Mouse (Mus musculus) embryonic facial prominence, embryonic 12.5 days (tissue): ENCODE measurements around the gene Lrch1. TPM values are rescaled to one million over a fixed set of nuclear protein-coding genes. Genes with fewer than 3 reads are reported as not detected.

Experiments used
- ATAC-seq: fragments of 200-750 bp; cut with Nextera tagmentation; 2 replicates; pipeline ENCODE4 v1.8.0; 2017; ENCODE audit not compliant: insufficient number of reproducible peaks, insufficient read depth, low FRiP score, low TSS enrichment
- H3K27ac ChIP-seq: fragments of 300-500 bp; sonication (generic); 2 replicates; pipeline ENCODE4 v1.5.1; 2016; ENCODE audit warnings: mild to moderate bottlenecking
- H3K27me3 ChIP-seq: fragments of 300-500 bp; sonication (generic); 2 replicates; pipeline ENCODE4 v1.6.1; 2016; ENCODE audit warnings: mild to moderate bottlenecking, moderate library complexity
- H3K36me3 ChIP-seq: fragments of 300-500 bp; sonication (generic); 2 replicates; pipeline ENCODE4 v1.6.1; 2016; ENCODE audit warnings: mild to moderate bottlenecking
- H3K4me1 ChIP-seq: fragments of 300-500 bp; sonication (generic); 2 replicates; pipeline ENCODE4 v1.6.1; 2016
- H3K4me2 ChIP-seq: fragments of 300-500 bp; sonication (generic); replicated peaks from 2 replicates; pipeline ENCODE4 v1.6.1; 2016; ENCODE audit warnings: mild to moderate bottlenecking, moderate library complexity
- H3K4me3 ChIP-seq: fragments of 300-500 bp; sonication (generic); 2 replicates; pipeline ENCODE4 v1.5.1; 2016; ENCODE audit warnings: mild to moderate bottlenecking
- H3K9ac ChIP-seq: fragments of 300-500 bp; sonication (generic); 2 replicates; pipeline ENCODE4 v1.6.1; 2016; ENCODE audit warnings: mild to moderate bottlenecking, moderate library complexity
- H3K9me3 ChIP-seq: fragments of 300-500 bp; sonication (generic); 2 replicates; pipeline ENCODE4 v1.6.1; 2016; ENCODE audit warnings: mild to moderate bottlenecking, moderate library complexity
- WGBS: fragments of 180-500 bp; shearing (Covaris S2); methylation state at CpG from one replicate; pipeline ENCODE4 v1.1.7; 2016; 5-methylcytosine and 5-hydroxymethylcytosine counted together
- polyA plus RNA-seq: library from polyadenylated mRNA; unstranded; fragments of >200 nt; fragmentation: Nextera tagmentation; extraction: Ambion mirVana; gene quantifications from 2 replicates; pipeline ENCODE4 v1.2.1, GENCODE M21; 2016

The Lrch1 gene
- polyA plus RNA-seq, 1 experiment from 2014 or later = 15.7 TPM

DNA sequence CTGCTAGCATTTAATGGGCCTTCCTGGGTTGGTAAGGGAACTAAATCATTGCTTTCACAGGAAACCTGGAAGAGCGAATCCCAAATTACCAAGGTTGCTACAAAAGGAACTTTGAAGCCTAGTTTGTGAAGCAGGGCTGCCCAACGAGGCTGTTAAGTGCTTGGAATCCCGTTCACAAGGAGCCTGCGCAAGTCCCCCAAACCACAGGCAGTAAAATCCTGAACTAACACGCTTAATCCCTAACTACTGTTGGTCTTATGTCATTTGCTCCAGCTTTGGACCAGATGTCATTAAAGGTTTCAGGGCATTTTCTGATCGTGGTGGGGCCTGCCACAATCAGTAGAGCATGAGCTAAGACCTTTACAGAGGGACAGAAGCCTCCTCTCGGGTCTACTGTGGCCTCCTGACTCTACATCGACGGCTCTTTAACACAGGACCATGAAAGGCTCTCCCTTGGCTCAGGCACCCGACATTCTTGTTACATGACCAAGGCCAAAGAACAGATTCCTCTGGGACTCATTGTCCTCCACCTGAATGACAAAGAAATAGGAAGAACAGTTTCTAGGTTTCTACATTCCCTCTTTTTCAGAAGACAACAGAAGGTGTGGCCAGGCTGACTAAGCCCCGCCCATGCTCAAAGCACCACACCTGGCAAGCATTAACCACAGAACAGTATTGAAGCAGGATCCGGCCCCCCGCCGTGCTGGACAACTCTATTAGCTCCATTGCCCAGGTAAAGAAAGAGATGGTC is 13.5 kb downstream of the Lrch1 start:
- ATAC-seq = no peak
- Histone ChIP-seq H3K4me2 (no peak overlapping the region), H3K9me3 (no peaks in the 10 kb centered on the region), H3K36me3 (no peaks in the 10 kb centered on the region), H3K27ac (no peak overlapping the region), H3K9ac (no peak overlapping the region), H3K4me3 (no peak overlapping the region), H3K4me1 (0 out of 2 replicates have a peak, but pooled peaks cover 3% of the 10 kb centered on the region), H3K27me3 (no peaks in the 10 kb centered on the region)
- WGBS = 72% methylated on average over 14 of the region's 14 CpGs

DNA sequence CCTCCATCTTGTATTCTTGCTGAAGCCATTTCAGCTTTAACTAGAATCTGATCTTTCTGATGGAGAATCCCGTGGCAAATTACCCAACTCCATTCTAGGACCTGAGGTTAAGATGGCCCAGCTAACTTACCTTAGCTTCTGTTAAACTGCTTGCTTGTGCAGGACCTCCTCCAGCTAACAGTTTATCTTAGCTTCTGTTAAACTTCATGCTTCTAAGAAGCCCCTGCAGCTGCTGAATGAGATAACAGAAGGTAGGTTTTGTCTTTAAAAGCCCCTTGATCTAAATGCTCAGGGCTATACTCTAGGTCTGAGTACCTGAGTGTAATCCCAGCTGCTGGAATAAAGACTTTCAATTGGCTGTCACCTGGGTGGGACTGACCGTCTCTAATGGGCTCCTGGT is 17.9 kb downstream of the Lrch1 start:
- Histone ChIP-seq H3K36me3 (no peaks in the 10 kb centered on the region), H3K27ac (no peak overlapping the region), H3K4me2 (no peak overlapping the region), H3K4me3 (no peak overlapping the region), H3K27me3 (no peaks in the 10 kb centered on the region), H3K9ac (no peak overlapping the region), H3K9me3 (no peaks in the 10 kb centered on the region), H3K4me1 (peaks cover 25% of the 10 kb centered on the region)
- 78% methylated on average over 2 of the region's 2 CpGs for WGBS
- ATAC-seq = no peak

DNA sequence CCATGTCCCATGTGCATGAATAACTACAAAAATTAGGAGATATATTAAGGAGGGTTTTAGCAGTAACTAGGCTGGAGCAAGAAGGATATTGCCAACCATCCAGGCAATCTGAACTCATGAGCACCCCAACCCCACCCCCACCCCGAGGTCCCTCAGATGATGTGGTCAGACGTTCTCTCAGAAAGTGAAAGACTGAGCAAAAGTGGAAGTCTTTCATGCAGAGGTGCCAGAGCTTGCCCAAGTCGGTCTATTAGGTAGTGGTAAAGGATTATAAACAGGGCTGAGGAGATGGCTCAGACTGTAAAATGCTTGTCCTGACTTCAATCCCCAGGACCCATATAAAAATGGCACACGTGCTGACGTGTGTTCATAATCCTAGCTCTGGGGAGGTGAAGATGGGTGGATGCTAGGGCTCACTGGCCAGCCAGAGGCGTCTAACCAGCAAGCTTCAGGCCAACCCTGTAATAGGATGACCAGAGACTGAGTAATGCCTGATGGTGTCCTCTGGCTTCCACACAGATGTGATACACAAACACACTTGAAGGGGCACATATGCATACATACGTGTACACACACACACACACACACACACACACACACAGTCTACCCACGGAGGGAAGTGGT is 18.8 kb downstream of the Lrch1 start:
- peaks cover 22% of the 10 kb centered on the region for H3K4me1 ChIP-seq
- H3K9ac ChIP-seq = no peak overlapping the region
- no peaks in the 10 kb centered on the region for H3K9me3 ChIP-seq
- no peaks in the 10 kb centered on the region for H3K27me3 ChIP-seq
- 88% methylated on average over 8 of the region's 8 CpGs for WGBS
- ATAC-seq = no peak
- no peak overlapping the region for H3K27ac ChIP-seq
- H3K4me2 ChIP-seq = no peak overlapping the region
- no peaks in the 10 kb centered on the region for H3K36me3 ChIP-seq
- H3K4me3 ChIP-seq = no peak overlapping the region

DNA sequence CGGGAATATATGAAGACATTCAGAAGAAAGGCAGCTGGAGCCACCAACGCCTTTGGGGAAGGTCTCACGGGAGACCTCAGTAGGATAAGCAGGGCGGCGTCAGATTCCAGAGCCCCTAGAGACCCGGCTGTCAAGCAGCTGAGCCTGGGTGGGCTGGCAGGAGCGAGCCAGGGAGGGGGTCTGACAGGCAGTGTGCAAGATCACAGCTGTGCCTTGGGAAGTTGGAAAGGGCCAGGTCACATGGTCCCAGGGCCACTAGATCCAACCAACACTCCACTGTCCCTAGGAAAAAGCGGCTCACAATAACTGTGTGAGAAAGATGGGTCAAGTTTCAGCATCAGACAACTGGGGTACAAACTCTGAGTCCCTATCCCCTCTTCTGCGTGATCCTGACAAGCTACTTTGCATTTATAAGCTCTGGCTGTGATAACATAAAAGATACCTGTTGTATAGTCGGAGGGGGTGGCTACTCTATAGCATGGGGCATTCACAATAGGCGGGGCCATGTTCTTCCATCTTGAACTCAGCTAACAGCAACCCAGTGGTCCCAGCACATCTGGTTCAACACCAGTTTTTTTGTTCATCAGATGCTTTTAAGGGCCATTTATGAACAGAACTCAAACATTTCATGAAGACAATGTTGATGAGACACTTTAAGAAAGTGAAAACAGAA is 20.6 kb downstream of the Lrch1 start:
- H3K27ac ChIP-seq = no peak overlapping the region
- no peaks in the 10 kb centered on the region for H3K27me3 ChIP-seq
- H3K4me2 ChIP-seq = no peak overlapping the region
- WGBS = 46% methylated on average over 11 of the region's 11 CpGs
- H3K36me3 ChIP-seq = no peaks in the 10 kb centered on the region
- no peak overlapping the region for H3K4me3 ChIP-seq
- ATAC-seq = peak; percentile 65
- H3K4me1 ChIP-seq = peaks cover 23% of the 10 kb centered on the region
- H3K9ac ChIP-seq = no peak overlapping the region
- no peaks in the 10 kb centered on the region for H3K9me3 ChIP-seq

DNA sequence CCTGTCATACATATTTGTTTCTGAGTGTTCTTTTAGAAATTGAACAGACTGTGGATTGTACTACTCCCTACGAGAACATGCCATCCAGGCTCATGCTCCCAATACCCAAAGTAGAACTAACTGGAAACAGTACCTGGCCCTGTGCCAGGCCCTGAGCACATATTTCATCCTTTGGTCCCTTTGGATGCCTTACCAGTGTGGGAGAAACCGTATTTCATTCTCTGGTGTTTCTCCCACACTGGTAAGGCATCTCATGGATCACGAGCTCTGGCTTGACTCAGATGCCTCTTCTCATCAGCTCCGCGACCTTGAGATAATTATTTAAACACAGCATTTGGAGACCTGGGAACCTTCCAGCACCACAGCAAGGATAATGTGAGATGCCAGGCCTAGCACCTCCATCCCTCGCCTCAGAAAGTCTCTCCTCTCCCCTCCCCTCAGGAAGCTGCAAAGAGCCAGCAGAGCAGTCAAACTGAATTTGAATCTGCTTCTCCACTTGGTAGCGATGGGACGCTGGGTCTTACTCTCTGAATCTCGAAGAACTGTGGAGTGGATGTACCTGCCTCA is 21.6 kb downstream of the Lrch1 start:
- Histone ChIP-seq H3K27ac (peak overlapping the region; percentile 12; the same call in 1 of the 2 replicates), H3K27me3 (no peaks in the 10 kb centered on the region)

DNA sequence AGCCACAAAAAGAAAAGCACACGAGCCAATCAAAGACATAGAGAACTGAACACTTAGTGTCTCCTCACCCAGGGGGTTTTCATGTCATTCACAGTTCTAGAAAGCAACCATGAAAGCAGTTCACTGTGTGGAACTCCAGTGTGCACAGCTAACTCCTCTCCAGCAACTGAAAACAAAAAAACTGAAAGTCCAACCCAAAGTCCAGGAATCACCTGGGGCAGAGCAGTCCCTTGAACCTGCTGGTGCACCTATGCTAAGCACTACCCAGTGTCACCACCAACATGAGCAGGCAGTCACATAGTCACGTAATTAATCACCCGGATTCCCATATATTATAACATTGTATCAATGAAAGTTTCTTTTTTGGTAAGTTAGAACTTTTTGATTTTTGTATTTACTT is 23.2 kb downstream of the Lrch1 start:
- Histone ChIP-seq H3K36me3 (peaks cover 5% of the 10 kb centered on the region; the same call in 1 of the 2 replicates), H3K9me3 (no peaks in the 10 kb centered on the region), H3K9ac (no peak overlapping the region), H3K27me3 (no peaks in the 10 kb centered on the region), H3K4me3 (no peak overlapping the region), H3K27ac (no peak overlapping the region), H3K4me1 (peaks cover 26% of the 10 kb centered on the region), H3K4me2 (no peak overlapping the region)
- WGBS = 83% methylated on average over 3 of the region's 3 CpGs
- ATAC-seq = no peak

More for the DNA sequence above, 21.6 kb downstream of the Lrch1 start:
- Histone ChIP-seq H3K4me3 (no peak overlapping the region), H3K4me2 (no peak overlapping the region), H3K9me3 (no peaks in the 10 kb centered on the region), H3K9ac (no peak overlapping the region), H3K4me1 (peaks cover 26% of the 10 kb centered on the region), H3K36me3 (no peaks in the 10 kb centered on the region)
- ATAC-seq = peak; percentile 39; the same call in 1 of the 2 replicates
- WGBS = 63% methylated on average over 9 of the region's 9 CpGs

DNA sequence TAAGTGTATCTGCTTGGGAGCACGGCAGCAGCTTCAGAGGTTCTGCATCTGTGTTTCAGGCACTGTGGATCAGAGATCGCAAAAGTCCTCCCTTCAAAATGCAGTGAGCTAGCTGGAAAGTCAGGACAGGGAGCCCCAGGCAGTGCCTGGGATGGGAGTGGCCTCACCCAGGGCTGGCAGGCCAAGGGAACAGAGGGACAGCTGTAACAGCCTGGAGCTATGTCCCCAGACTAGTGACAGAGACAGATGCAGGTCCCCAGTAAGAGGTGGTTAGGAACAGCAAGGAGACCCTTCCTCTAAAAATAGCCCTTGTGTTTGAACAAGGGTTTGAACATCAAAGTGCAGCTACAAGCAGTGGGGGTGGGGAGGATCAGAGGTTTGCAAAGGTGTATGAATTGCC is 23.6 kb downstream of the Lrch1 start:
- Histone ChIP-seq H3K4me3 (no peak overlapping the region), H3K9me3 (no peaks in the 10 kb centered on the region)

DNA sequence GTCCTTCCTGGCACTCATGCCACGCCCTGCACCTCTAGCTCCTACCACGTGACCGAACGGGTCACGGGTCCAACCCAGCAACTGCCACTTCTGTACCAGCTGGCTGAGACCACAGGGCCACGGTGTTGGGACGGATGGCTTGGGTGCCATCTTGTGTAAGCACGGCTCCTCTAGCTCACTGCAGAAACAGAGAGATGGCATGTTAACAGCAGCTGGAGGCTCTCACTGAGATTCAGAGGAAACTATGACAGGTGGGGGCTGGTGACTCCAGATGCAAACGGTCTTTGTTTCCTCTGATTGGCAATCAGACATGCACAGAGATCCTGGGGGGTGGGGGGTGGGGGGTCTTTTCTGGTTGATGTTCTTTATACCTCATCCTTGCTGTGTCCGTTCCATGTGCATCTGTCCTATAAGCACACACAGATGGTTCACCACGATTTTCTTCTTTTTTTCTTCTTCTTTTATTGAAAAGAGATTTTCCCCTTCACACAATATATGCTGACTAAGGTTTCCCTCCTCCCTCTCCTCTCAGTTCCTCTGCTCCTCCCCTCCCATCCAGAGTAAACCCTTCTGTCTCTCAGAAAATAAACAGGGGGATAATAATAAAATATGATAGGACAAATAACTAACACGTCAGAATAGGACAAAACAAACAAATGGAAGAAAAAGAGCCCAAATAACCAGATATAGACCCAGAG is 25.5 kb downstream of the Lrch1 start:
- WGBS = 71% methylated on average over 12 of the region's 12 CpGs
- Histone ChIP-seq H3K4me1 (peaks cover 22% of the 10 kb centered on the region), H3K9ac (no peak overlapping the region), H3K36me3 (peaks cover 5% of the 10 kb centered on the region; the same call in 1 of the 2 replicates), H3K4me2 (no peak overlapping the region), H3K27ac (no peak overlapping the region), H3K4me3 (no peak overlapping the region), H3K27me3 (no peaks in the 10 kb centered on the region), H3K9me3 (no peaks in the 10 kb centered on the region)
- ATAC-seq = no peak

More for the DNA sequence above, 23.6 kb downstream of the Lrch1 start:
- Histone ChIP-seq H3K27ac (no peak overlapping the region), H3K36me3 (peaks cover 5% of the 10 kb centered on the region; the same call in 1 of the 2 replicates), H3K9ac (no peak overlapping the region), H3K4me1 (peaks cover 26% of the 10 kb centered on the region), H3K27me3 (no peaks in the 10 kb centered on the region), H3K4me2 (no peak overlapping the region)
- ATAC-seq = no peak
- 67% methylated on average over 2 of the region's 2 CpGs for WGBS

DNA sequence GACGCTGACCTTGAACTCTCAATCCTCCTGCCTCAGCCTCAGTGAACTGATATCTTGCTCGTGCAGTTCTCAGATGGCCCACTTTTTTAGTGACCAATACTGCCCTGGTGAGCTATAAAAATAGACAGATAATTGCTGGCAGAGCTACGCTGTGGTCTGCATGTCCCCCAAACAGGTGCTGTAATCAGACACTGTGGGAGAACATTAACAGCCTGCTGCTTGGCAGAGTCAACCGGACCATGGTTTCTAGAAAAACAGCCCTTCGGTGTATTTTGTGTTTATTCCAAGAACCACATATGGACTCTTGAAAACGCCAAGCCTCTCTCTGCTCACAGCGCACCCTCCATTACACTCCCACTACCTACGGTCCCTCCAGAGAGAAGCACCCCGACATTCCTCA is 26.2 kb downstream of the Lrch1 start:
- Histone ChIP-seq H3K4me1 (peaks cover 19% of the 10 kb centered on the region), H3K27me3 (no peaks in the 10 kb centered on the region), H3K9me3 (no peaks in the 10 kb centered on the region), H3K36me3 (peaks cover 5% of the 10 kb centered on the region; the same call in 1 of the 2 replicates), H3K4me2 (no peak overlapping the region), H3K27ac (no peak overlapping the region), H3K9ac (no peak overlapping the region), H3K4me3 (no peak overlapping the region)
- no peak for ATAC-seq
- 85% methylated on average over 9 of the region's 9 CpGs for WGBS

DNA sequence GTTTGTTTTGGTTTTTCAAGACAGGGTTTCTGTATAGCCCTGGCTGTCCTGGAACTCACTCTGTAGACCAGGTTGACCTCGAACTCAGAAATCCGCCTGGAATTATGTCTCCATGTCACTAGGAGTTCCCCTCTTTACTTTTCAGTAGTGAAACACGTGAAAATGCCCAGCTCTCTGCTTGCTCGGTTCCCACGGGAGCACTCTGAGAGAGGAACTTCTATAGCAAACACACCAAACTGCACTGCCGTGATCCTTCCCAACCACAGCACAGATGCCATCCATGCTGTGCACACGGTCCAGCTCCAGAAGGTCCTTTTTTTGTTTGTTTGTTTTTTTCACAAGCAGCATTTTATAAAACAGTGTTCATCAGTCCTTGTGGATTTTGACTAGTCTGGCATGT is 28.5 kb downstream of the Lrch1 start:
- Histone ChIP-seq H3K27me3 (no peaks in the 10 kb centered on the region), H3K27ac (no peak overlapping the region), H3K9me3 (no peaks in the 10 kb centered on the region), H3K36me3 (peaks cover 5% of the 10 kb centered on the region; the same call in 1 of the 2 replicates), H3K4me1 (peaks cover 28% of the 10 kb centered on the region), H3K4me3 (no peak overlapping the region), H3K4me2 (no peak overlapping the region), H3K9ac (no peak overlapping the region)
- no peak for ATAC-seq
- WGBS = 76% methylated on average over 7 of the region's 7 CpGs

DNA sequence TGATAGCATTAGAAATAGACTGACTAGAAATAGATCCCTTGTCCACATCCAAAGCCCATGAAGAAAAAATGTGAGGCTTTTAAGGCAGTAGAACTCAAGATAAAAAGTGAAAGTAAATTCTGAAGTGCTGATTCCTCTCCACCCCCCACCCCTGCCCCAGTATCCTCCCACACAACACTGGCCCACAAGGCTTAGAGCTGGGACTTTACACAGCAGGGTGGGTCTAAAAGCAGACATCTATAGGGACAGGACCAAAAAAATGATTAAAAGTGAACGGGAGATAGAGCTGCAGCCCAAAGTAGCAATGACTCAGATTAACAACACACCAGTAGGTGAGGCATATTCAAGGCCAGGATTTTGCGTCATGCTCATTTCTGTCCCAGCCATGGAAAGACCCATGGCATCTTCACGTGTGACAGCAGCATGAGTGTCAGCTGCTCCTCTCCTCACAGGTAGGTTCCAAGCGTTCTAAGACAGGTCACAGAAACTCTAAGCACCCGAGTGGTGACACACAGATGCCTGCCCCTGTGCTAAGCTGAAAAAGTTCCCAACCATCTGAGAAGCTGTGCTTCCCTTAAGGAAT is 29.1 kb downstream of the Lrch1 start:
- WGBS = 88% methylated on average over 5 of the region's 5 CpGs
- Histone ChIP-seq H3K36me3 (peaks cover 5% of the 10 kb centered on the region; the same call in 1 of the 2 replicates), H3K4me3 (no peak overlapping the region), H3K4me2 (no peak overlapping the region), H3K27ac (no peak overlapping the region), H3K9ac (no peak overlapping the region), H3K4me1 (peaks cover 33% of the 10 kb centered on the region), H3K27me3 (no peaks in the 10 kb centered on the region), H3K9me3 (no peaks in the 10 kb centered on the region)
- no peak for ATAC-seq
